Mouse (Mus musculus) testis, adult 2 months (tissue): ENCODE results near the gene Timm44.

ENCODE experiments used
- CTCF ChIP-seq: fragments of 200-500 bp; IDR thresholded peaks from 2 replicates; pipeline ENCODE4 v1.5.1; 2012; ENCODE audit warnings: low read depth, mild to moderate bottlenecking, inconsistent platforms, low read length, moderate library complexity; ENCODE audit not compliant: control insufficient read depth, insufficient read depth, insufficient replicate concordance
- POLR2A ChIP-seq: fragments of 200-500 bp; IDR thresholded peaks from 2 replicates; pipeline ENCODE4 v1.6.1; 2012; ENCODE audit warnings: low read depth, mild to moderate bottlenecking, inconsistent platforms, low read length, moderate library complexity; ENCODE audit not compliant: control insufficient read depth

- no peak for TF ChIP-seq CTCF
- TF ChIP-seq POLR2A: no peak
These were observed 30.1 kb upstream of the Timm44 start for GRCm38 (mm10) chr8:4305838-4306237.
